Mouse (Mus musculus) embryonic fibroblast, embryonic 13.5 days (primary cell): ENCODE measurements around the gene Mtap.

Source experiments
- CTCF ChIP-seq: IDR thresholded peaks from 2 replicates; pipeline ENCODE4 v1.5.1; 2011; ENCODE audit warnings: mild to moderate bottlenecking, control low read depth, low read length, moderate library complexity, borderline replicate concordance; ENCODE audit not compliant: insufficient read depth
- POLR2A ChIP-seq: IDR thresholded peaks from 2 replicates; pipeline ENCODE4 v1.6.1; 2011; ENCODE audit warnings: low read depth, mild to moderate bottlenecking, control low read depth, low read length, moderate library complexity

GRCm38 (mm10) chr4:89168877-89169276 lies 32.0 kb downstream of the Mtap start:
- TF ChIP-seq POLR2A (no peak), CTCF (no peak)
